Mouse (Mus musculus): Measurements from ENCODE around the gene Ankrd53.
"Not testable (repeated sequence)": the region's sequence is repeated elsewhere in the genome, so short reads cannot be mapped to it uniquely, and the experiment has no call there.

GRCm38 (mm10) chr6:83790533-83790932 is 28.1 kb downstream of the Ankrd53 start:
- not testable (repeated sequence) for TF ChIP-seq POLR2A (IDR thresholded peaks at IDR 0.05; ENCODE audit: low read depth, low read length); CTCF (conservative IDR thresholded peaks at IDR 0.05; ENCODE audit: insufficient read depth, insufficient read length, low read depth, low read length)
